Mouse (Mus musculus): ENCODE measurements around the gene Gphn.

DNA sequence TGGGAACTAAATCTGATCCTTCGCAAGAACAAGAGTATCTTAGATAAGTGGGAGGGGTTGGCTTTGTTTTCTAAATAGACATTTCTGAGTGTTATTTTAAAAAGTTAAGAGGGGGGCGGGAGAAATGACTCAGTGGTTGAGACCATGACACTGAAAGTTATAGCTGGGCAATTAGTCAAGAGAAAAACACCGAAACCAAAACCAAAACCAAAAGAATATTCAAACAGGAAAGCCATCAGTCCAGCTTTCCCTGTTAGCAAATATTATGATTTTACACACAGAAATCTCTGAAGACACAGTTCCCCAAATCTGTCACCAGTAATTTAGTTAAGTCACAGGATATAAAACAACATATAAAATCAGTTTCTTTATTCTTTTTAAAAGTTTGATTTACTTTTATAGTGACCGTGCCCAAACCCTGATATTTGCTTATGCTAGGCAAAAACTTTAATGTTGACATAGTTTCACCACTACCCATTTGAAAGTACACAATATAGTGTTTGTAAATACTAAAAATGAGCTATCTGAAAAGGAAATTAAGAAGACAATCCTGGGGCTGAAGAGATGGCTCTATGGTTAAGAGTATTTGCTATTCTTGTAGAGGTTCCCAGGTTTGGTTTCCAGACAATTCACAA, 6.9 kb upstream of the Gphn start:
- TF ChIP-seq CTCF (IDR thresholded peaks at IDR 0.05), result no peak
- no peak for TF ChIP-seq EP300 (IDR thresholded peaks at IDR 0.05)

Measured in lung, postnatal 0 days (tissue).